ENCODE assay signal across 12 mouse cellular contexts in the genomic region with DNA sequence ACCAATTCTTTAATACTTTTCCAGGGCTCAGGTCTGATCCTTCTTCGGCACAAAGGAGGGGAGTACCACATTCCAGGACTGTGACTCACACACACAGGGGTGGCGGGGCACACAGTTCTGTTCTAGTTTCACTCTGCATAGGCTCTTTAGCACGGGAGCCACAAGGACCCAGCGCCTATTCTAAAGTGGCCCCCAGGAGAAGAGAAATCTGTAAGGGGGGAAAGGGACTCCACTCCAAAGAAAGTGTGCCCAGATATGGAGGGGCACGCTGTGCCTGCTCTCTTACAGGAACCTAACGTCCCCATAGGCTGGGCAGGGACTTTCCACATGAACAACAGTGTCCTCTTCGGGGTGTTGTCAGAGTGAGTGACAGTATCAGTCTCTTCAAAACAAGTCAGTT. TPM values are rescaled to one million over a fixed set of nuclear protein-coding genes. Genes with fewer than 3 reads are reported as not detected.
A peak's percentile ranks its signal among the peaks of the same experiment; 100 is the strongest.
DNase-seq lines count a peak whose midpoint lies in the region; ATAC-seq lines count a peak whose summit lies in the region.
"Had no signal": no experiment of that assay in that cellular context is flagged by ENCODE, and none has a peak within 500 bp of the region (broad histone marks: within the 10 kb centered on the region; RNA-seq: fewer than 3 reads in every experiment).

No protein-coding gene starts in this region.

- intact Hi-C loops in heart, postnatal 14 days (cut with DNase I), result no loop called here

- 33% methylated on average over 7 of the region's 7 CpGs for WGBS in heart, embryonic 10.5 days
- WGBS in limb, embryonic 11.5 days, result 77% methylated on average over 7 of the region's 7 CpGs
- 86% methylated on average over 7 of the region's 7 CpGs for WGBS in limb, embryonic 10.5 days
- WGBS in stomach, embryonic 16.5 days, result 61% methylated on average over 7 of the region's 7 CpGs

- no peak overlapping the region for H3K9ac ChIP-seq in limb, embryonic 11.5 days (ENCODE audit: low read length)
- H3K9ac ChIP-seq in stomach, embryonic 16.5 days (ENCODE audit: low read length), result no peak overlapping the region

- no peaks in the 10 kb centered on the region for H3K9me3 ChIP-seq in heart, embryonic 10.5 days
- H3K9me3 ChIP-seq in limb, embryonic 11.5 days (ENCODE audit: control insufficient read depth, low read length), result no peaks in the 10 kb centered on the region
- no peaks in the 10 kb centered on the region for H3K9me3 ChIP-seq in limb, embryonic 10.5 days (replicated peaks)
- no peaks in the 10 kb centered on the region for H3K9me3 ChIP-seq in stomach, embryonic 16.5 days (replicated peaks; ENCODE audit: control insufficient read depth, low read length)
- H3K9me3 ChIP-seq: forebrain, embryonic 10.5 days had no signal

- H3K36me3 ChIP-seq in heart, embryonic 10.5 days, result no peaks in the 10 kb centered on the region
- no peaks in the 10 kb centered on the region for H3K36me3 ChIP-seq in limb, embryonic 11.5 days (ENCODE audit: control insufficient read depth, insufficient read depth, low read length)
- H3K36me3 ChIP-seq in limb, embryonic 10.5 days, result no peaks in the 10 kb centered on the region
- no peaks in the 10 kb centered on the region for H3K36me3 ChIP-seq in stomach, embryonic 16.5 days (ENCODE audit: control insufficient read depth, insufficient read depth, low read length)
- H3K36me3 ChIP-seq: forebrain, embryonic 10.5 days had no signal

- peak overlapping the region; percentile 34 for H3K4me3 ChIP-seq in heart, embryonic 10.5 days
- no peak overlapping the region for H3K4me3 ChIP-seq in limb, embryonic 11.5 days (ENCODE audit: low read depth, low read length)
- no peak overlapping the region for H3K4me3 ChIP-seq in limb, embryonic 10.5 days
- no peak overlapping the region for H3K4me3 ChIP-seq in stomach, embryonic 16.5 days (replicated peaks; ENCODE audit: low read length)
- H3K4me3 ChIP-seq: forebrain, embryonic 10.5 days had no signal

- H3K4me1 ChIP-seq in heart, embryonic 10.5 days, result peaks cover 11% of the 10 kb centered on the region; the same call in 1 of the 2 replicates
- H3K4me1 ChIP-seq in limb, embryonic 11.5 days (ENCODE audit: control insufficient read depth, insufficient read depth, low read length), result no peaks in the 10 kb centered on the region
- no peaks in the 10 kb centered on the region for H3K4me1 ChIP-seq in limb, embryonic 10.5 days
- no peaks in the 10 kb centered on the region for H3K4me1 ChIP-seq in stomach, embryonic 16.5 days (ENCODE audit: control insufficient read depth, insufficient read depth, low read length)
- H3K4me1 ChIP-seq: forebrain, embryonic 10.5 days had no signal

- H3K27ac ChIP-seq in heart, embryonic 10.5 days, result peak overlapping the region; percentile 69
- no peak overlapping the region for H3K27ac ChIP-seq in limb, embryonic 11.5 days (replicated peaks; ENCODE audit: low read depth, low read length)
- H3K27ac ChIP-seq in limb, embryonic 10.5 days, result no peak overlapping the region
- H3K27ac ChIP-seq in stomach, embryonic 16.5 days (ENCODE audit: low read length), result no peak overlapping the region
- H3K27ac ChIP-seq: forebrain, embryonic 10.5 days; hindbrain, postnatal 0 days had no signal

- H3K27me3 ChIP-seq in heart, embryonic 10.5 days (ENCODE audit: insufficient read depth, poor library complexity, severe bottlenecking), result no peaks in the 10 kb centered on the region
- H3K27me3 ChIP-seq in limb, embryonic 11.5 days (ENCODE audit: control insufficient read depth, insufficient read depth, low read length), result no peaks in the 10 kb centered on the region
- H3K27me3 ChIP-seq in limb, embryonic 10.5 days (ENCODE audit: low read depth, poor library complexity, severe bottlenecking), result no peaks in the 10 kb centered on the region
- H3K27me3 ChIP-seq in stomach, embryonic 16.5 days (ENCODE audit: control insufficient read depth, insufficient read depth, low read length), result no peaks in the 10 kb centered on the region

- H3K4me2 ChIP-seq in limb, embryonic 11.5 days (ENCODE audit: low read depth, severe bottlenecking), result no peak overlapping the region
- H3K4me2 ChIP-seq in stomach, embryonic 16.5 days (ENCODE audit: low read depth, low read length), result no peak overlapping the region

- DNase-seq in heart, embryonic 10.5 days (ENCODE audit: low spot score), result no peak
- DNase-seq in heart, postnatal 14 days, result no peak
- peak; percentile 16 for DNase-seq in limb, embryonic 11.5 days (ENCODE audit: low spot score)
- DNase-seq in limb, embryonic 10.5 days (ENCODE audit: low spot score), result no peak
- peak; percentile 39 to 52 for DNase-seq in adrenal gland, postnatal 36 days
- DNase-seq in cerebellum, adult 11-12 months, result no peak
- DNase-seq in layer of hippocampus, postnatal 14 days (ENCODE audit: low spot score in 2 of 2), result no peak
- DNase-seq: gastrocnemius, postnatal 10 days; right cerebral cortex, postnatal 14 days had no signal

- no peak for ATAC-seq in limb, embryonic 11.5 days (ENCODE audit: insufficient number of reproducible peaks, low FRiP score, low TSS enrichment, low read depth)
- ATAC-seq in stomach, embryonic 16.5 days (ENCODE audit: insufficient read depth, low FRiP score), result peak; percentile 73; the same call in 1 of the 2 replicates
- ATAC-seq: hindbrain, postnatal 0 days had no signal

RNA-seq across cellular contexts. Expression of a gene that starts 49.7 kb away (rescaled TPM):
- polyA plus RNA-seq in heart, embryonic 10.5 days (2016; fragmentation: Nextera tagmentation; extraction: Ambion mirVana), result 200 and 218 TPM in 2 replicates
- total RNA-seq in heart, postnatal 14 days (2021), result 10 to 100 TPM; 54.3 to 60.5 TPM
- polyA plus RNA-seq in limb, embryonic 11.5 days (2014; fragmentation: Nextera tagmentation; extraction: Ambion mirVana), result 284 and 297 TPM in 2 replicates
- polyA plus RNA-seq in limb, embryonic 10.5 days (2016; fragmentation: Nextera tagmentation; extraction: Ambion mirVana), result 303 and 307 TPM in 2 replicates
- 100 to 1,000 TPM; 147 to 148 TPM for total RNA-seq in adrenal gland, postnatal 36 days (2021)
- polyA plus RNA-seq in stomach, embryonic 16.5 days (2015; fragmentation: Nextera tagmentation; extraction: Ambion mirVana), result 178 and 197 TPM in 2 replicates
- 10 to 100 TPM; 50.8 to 53.0 TPM for total RNA-seq in layer of hippocampus, postnatal 14 days (2021)

Comparison
In these comparisons a context has a peak if more than half of its experiments do, and no peak if none do; other contexts are left out.
1. DNase-seq: peak in limb, embryonic 11.5 days (single experiment) and adrenal gland, postnatal 36 days (2 of 2); none in heart, embryonic 10.5 days (single experiment), heart, postnatal 14 days (0 of 2), limb, embryonic 10.5 days (single experiment), cerebellum, adult 11-12 months (single experiment) and layer of hippocampus, postnatal 14 days (0 of 2).